Mouse (Mus musculus) heart, postnatal 0 days (tissue): ENCODE measurements around the gene 1110059E24Rik.

Source experiments
- CTCF ChIP-seq: IDR thresholded peaks from 2 replicates; pipeline ENCODE4 v1.5.1; 2016; ENCODE audit warnings: antibody characterized with exemption, control low read depth, low read depth
- EP300 ChIP-seq: IDR thresholded peaks from 2 replicates; pipeline ENCODE4 v1.6.1; 2016; ENCODE audit warnings: antibody characterized with exemption, low read depth

DNA sequence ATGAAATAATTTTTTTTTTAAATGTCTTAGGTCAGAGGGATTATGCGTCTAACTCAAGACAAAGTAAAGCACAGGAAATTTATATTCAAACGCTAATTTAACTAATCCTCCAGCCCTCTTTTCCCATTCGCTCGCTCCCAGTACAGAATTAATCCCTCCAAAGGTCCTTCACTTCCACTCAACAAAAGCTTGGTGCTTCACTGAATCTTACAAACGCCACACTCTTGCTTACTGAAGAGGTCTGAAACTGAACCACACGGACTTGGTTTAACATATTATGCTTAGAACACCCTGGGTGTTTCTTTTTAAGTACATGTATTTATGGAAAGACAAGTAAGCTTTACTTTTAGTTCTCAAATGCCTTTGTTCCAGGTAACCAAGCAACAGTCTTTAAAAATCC, 41.5 kb downstream of the 1110059E24Rik start:
- no peak for TF ChIP-seq CTCF
- no peak for TF ChIP-seq EP300
